Mouse (Mus musculus) thymus, postnatal 0 days (tissue): ENCODE measurements around the gene Smarcal1. TPM values are rescaled to one million over a fixed set of nuclear protein-coding genes. Genes with fewer than 3 reads are reported as not detected.

Experiments
- polyA plus RNA-seq: library from polyadenylated mRNA; unstranded; fragments of >200 nt; fragmentation: Nextera tagmentation; extraction: Ambion mirVana; gene quantifications from 2 replicates; pipeline ENCODE4 v1.2.1, GENCODE M21; 2015

Smarcal1 gene
- polyA plus RNA-seq, 1 experiment from 2014 or later, result 16.2 TPM

Other genes with a start within 250 kb of the Smarcal1 start
- not detected in 2 replicates for gene March4, start 46.3 kb upstream of the Smarcal1 start, polyA plus RNA-seq
- gene Ankar, start 117.3 kb downstream of the Smarcal1 start, polyA plus RNA-seq, result not detected in 2 replicates
- 2,771 and 2,781 TPM in 2 replicates for gene Rpl37a, start 128.0 kb downstream of the Smarcal1 start, polyA plus RNA-seq
- 37.3 and 38.8 TPM in 2 replicates for gene Igfbp2, start 241.3 kb downstream of the Smarcal1 start, polyA plus RNA-seq